Mouse (Mus musculus): ENCODE results near the gene Opa3.
A peak's percentile ranks its signal among the peaks of the same experiment; 100 is the strongest.
"Not testable (repeated sequence)": the region's sequence is repeated elsewhere in the genome, so short reads cannot be mapped to it uniquely, and the experiment has no call there.

The Opa3 gene

DNA sequence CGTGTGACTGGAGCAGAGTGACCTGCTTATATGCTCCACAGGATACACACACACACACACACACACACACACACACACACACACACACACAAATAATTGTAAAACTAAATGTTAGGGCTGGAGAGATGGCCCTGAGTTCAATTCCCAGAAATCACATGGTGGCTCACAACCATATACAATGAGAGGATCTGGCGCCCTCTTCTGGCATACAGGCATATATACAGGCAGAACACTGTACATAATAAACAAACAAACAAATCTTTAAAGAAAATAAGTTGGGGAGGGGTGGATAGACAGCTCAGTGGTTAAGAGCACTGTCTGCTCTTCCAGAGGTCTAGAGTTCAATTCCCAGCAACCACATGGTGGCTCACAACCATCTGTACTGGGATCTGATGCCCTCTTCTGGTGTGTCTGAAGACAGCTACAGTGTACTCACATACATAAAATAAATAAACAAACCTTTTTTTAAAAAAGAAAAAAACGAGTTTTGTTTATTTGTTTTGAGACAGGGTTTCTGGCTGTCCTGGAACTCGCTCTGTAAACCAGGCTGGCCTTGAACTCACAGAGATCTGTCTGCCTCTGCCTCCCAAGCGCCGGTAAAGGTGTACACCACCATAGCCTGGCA lies 53.7 kb downstream of the Opa3 start:
- not testable (repeated sequence) for DNase-seq (ENCODE audit: low spot score in 2 of 2)

DNA sequence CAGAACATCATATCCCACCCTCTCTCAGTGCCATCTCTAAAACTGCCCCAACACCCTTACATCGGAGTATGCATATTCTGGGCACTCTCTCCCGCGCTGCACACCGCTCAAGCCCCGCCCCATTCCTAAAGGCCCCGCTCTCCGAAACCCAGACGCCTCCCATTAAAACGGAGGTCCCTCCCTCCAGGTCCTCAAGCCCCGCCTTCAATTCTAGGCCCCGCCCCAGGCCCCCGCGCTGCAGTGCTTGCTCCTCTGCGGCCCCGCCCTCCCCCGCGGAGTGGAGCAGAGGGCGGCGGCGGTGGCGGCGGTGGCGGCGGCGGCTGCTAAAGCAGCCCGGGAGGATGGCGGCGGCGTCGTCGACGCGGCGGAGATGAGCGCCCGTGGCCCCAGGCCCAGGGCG lies 54.3 kb downstream of the Opa3 start, which contains the start of gene Rtn2:
Rtn2 (plus strand) TSS at position 240 of the 400 bp plus-strand sequence.
- peak; percentile 66 to 69 for DNase-seq (ENCODE audit: low spot score in 2 of 2)

GRCm38 (mm10) chr7:19282791-19283405 lies 54.8 kb downstream of the Opa3 start:
- peak in 1 of 2 experiments; percentile 23 for DNase-seq (ENCODE audit: low spot score in 2 of 2)

DNA sequence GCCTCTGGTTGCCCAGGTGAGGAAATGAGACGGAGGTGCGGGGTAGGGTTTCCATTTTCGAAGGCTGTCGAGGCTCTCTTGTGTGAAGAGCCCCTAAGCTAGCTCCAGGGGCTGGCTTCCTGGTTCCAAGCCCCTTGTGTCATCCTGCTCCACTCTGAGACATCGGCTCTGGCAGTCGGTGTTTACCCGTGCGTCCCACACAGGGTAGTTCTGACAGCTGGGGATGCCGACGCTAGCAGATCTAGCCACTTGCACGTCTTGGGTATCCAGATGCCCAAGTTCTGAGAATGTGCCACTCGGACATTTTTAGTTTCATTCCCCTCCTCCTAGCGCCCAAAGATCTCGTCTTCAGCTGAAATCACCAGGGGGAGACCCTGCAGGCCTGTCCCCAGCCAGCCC lies 55.3 kb downstream of the Opa3 start:
- DNase-seq (ENCODE audit: low spot score in 2 of 2), result no peak

GRCm38 (mm10) chr7:19284763-19285162 lies 56.6 kb downstream of the Opa3 start:
- DNase-seq (ENCODE audit: low spot score in 2 of 2), result no peak

GRCm38 (mm10) chr7:19290969-19291596 lies 62.9 kb downstream of the Opa3 start:
- no peak for DNase-seq (ENCODE audit: low spot score in 2 of 2)

GRCm38 (mm10) chr7:19295503-19296185 lies 67.5 kb downstream of the Opa3 start:
- DNase-seq (ENCODE audit: low spot score in 2 of 2), result peak; percentile 88 to 91

DNA sequence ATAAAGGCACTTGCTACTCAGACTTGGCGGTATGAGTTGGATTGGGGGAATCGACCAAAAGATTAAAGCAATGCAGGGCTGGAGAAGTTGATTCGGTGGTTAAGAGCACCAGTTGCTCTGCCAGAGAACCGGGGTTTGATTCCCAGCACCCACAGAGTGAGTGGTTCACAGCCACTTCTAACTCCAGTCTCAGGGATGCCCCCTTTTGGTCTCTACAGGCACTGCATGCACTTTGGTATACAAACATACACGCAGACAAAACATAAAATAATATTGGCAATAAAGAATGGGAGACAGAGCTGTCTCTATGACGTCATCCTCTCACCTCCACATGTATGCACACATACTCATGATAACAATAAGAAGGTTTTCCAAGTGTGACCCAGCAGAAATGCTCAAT lies 68.9 kb downstream of the Opa3 start:
- DNase-seq (ENCODE audit: low spot score in 2 of 2), result no peak

DNA sequence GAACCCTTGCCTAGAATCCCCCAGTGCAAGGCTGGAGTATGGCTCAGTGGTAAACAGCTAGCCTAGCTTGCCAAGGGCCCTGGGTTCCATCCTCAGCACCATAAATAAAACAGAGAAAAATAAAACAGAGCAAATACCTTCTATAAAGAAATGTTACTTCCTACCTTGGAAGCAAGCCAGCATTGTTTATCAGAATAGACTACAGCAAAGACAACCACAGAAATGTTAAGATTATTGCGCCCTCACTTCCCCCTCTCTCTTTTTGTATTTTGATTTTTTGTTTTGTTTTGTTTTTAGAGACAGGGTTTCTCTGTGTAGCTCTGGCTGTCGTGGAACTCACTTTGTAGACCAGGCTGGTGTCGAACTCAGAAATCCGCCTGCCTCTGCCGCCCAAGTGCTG lies 69.7 kb downstream of the Opa3 start:
- DNase-seq (ENCODE audit: low spot score in 2 of 2), result no peak

GRCm38 (mm10) chr7:19299194-19299593 lies 71.1 kb downstream of the Opa3 start:
- no peak for DNase-seq (ENCODE audit: low spot score in 2 of 2)

- peak; percentile 63 to 71 for DNase-seq (ENCODE audit: low spot score in 2 of 2)
Observed at GRCm38 (mm10) chr7:19300501-19301421, 72.6 kb downstream of the Opa3 start.

- no peak for DNase-seq (ENCODE audit: low spot score in 2 of 2)
Observed at GRCm38 (mm10) chr7:19301461-19302263, 73.5 kb downstream of the Opa3 start.

- DNase-seq (ENCODE audit: low spot score in 2 of 2), result no peak
Observed at GRCm38 (mm10) chr7:19302264-19303045, 74.3 kb downstream of the Opa3 start.

- no peak for DNase-seq (ENCODE audit: low spot score in 2 of 2)
Observed at GRCm38 (mm10) chr7:19303046-19303305, 74.8 kb downstream of the Opa3 start.

DNA sequence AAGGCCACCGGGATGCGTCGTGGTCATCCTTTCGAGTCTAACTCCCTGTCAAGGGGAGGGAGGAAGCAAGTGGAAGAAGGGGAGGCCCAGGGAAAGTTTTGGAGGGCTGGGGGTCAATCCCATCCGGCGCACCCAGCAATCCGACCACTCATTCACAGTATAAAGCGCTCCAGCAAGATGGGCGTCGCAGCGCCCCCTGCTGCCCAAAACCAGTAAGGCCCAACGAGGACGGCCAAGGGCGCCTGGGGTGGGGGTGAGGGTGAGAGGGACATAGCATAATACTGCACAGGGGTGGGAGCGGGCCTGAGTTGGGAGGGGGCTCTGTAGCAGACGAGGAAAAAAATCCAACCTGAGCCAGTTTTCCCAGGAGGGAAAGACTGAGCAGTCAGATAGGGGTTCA lies 75.6 kb downstream of the Opa3 start:
- peak; percentile 62 to 72 for DNase-seq (ENCODE audit: low spot score in 2 of 2)

DNA sequence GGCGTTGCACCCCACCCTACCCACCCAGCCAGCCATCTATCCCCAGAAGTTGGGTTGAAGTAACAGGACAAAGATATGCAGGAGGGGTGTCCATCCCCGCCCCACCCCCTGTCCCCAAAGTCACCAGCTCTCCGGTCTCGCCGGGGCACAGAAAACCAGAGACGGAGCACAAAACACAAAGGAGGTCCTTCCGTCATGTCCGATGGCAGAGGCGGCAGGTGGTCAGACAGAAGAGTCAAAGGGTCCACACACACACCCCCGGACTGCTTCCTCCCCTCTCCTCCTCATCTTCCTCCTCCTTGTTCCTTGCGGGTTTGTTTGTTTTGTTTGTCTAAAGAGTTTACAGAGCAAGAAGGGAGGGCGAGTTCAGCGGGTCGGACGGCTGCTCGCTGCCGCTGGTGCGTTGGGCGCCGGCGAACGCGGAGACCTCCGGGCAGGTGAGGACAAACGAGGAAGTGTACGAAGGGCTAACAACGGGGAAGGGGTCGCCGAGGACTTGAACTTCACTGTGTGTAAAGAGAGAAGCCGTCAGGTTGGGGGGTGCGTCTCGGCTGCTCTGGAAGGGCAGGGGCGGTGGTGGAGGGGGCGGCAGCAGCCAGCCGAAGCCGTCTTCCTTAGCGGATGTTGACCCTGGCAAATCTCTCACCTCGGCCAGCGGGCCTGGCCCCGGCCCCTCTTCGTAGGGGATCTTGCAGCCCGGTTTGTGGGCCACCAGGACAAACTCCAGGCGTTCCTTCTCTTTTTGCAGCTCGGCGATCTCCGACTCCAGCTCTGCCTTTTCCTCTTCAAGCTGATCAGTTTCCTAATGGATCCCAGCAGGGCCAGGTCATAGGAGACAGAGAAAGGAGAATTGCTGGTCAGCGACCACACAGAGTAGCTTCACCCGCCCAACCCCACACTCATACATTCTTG lies 76.6 kb downstream of the Opa3 start:
- no peak for DNase-seq (ENCODE audit: low spot score in 2 of 2)

DNA sequence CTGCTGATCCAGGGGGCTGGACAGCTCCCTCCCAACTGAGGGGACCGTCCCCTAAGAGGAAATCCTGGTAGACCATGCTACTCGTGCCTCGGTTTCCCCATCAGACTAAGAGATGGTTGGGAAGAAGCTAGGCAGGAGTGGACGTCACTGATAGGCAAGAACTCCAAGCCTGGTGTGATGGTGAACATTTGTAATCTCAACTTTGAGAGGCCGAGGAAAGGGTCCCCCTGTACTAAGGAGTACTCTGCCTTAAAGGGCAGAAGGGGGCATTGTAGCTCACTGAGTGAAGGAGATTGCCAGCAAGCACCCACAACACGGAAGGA lies 77.2 kb downstream of the Opa3 start:
- DNase-seq (ENCODE audit: low spot score in 2 of 2), result no peak

Data from spleen, postnatal 36 days (tissue).